Mouse (Mus musculus) kidney, postnatal 25 days (tissue): ENCODE data around the gene 1600015I10Rik.

ENCODE experiments used
- DNase-seq, 2 experiments: peaks; one replicate each; pipeline ENCODE4 v3.0.0; 2021; ENCODE audit warnings: mixed read lengths in 2 of 2

1600015I10Rik gene

GRCm38 (mm10) chr6:48974663-48975062, 45.0 kb downstream of the 1600015I10Rik start, which contains the start of gene Doxl2:
Gene Doxl2, plus strand, starts transcription at chr6:48974963.
- peak in 1 of 2 experiments; percentile 2 for DNase-seq

DNA sequence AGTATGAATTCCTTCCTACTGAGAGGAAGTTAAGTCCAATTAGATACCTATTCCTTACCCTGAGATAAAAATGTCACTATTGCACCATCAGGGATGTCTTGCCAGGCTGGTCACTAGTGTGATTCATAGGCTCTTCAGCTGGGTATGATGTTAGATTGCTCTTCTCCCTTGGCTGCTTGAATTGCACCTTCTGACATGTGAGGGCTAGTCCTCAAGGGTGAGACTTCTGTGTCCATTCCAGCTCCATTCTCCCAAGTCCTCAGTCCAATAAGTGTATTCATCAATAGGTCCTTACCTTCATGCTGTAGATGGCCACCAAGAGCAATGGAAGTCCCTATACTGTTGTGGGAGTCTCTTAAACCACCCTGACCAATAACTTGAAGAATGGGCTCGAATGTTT, 49.9 kb downstream of the 1600015I10Rik start:
- no peak for DNase-seq

DNA sequence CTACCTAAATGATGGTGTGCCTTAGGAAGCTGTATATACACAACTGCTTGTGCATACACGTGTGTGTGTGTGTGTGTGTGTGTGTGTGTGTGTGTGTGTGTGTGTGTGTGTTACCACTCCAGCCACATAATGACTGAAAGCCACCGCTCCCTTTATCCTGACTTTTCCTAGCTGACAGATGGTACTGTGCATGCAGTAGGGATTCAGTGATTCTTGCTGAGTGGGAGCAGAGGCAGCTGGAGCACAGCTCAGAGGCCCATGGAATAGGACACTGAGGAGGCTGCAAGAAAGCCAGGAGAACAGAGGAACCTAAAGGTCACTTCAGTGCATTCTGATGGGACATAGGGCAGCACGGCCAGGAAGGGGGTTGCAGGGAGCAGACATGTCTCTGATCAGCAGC, 52.6 kb downstream of the 1600015I10Rik start:
- no peak for DNase-seq
